Mouse (Mus musculus) lung, postnatal 25 days (tissue): Measurements from ENCODE around the gene Kcnj4.
"Not testable (repeated sequence)": the region's sequence is repeated elsewhere in the genome, so short reads cannot be mapped to it uniquely, and the experiment has no call there.

Source experiments
- DNase-seq: peaks from one replicate; pipeline ENCODE4 v3.0.0; 2022; ENCODE audit warnings: low spot score

The Kcnj4 gene

GRCm38 (mm10) chr15:79511553-79512320, 6.7 kb upstream of the Kcnj4 start:
- DNase-seq = peak; percentile 81

DNA sequence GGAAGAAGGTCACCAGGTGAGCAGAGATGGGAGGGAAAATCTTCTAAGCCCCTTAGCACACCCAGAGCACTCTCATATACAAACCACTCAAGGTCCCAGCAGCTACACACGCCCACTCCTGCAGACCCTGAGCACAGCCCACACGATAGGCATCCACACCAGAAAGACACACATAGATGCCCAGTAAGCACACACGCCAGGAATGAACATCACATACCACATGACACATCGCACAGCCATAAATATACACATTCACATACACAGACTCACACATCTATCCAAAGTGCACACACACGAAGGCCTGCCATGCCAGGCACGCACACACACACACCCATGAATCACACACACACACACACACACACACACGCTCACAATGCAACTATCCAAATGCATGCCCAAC, 5.4 kb upstream of the Kcnj4 start:
- no peak for DNase-seq

DNA sequence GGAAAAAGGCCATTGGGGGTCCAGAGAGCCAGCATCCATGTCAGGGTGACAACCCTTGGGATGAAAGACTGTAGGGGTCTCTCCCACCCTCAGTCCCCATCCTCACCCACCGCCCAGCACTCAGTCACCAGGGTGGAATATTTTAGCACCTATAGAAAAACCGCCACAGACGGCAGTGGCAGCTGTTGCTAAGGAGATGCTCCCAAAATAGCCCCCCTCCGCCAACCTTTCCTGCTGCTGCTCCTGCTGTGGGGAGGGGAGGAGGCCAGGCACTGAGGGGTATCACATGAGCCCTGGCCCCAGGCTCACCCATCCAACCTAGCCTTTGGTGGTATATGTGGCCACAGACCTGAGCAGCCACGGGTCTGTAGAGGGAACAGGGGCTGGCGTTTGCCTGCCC, 5.0 kb upstream of the Kcnj4 start:
- DNase-seq = no peak

DNA sequence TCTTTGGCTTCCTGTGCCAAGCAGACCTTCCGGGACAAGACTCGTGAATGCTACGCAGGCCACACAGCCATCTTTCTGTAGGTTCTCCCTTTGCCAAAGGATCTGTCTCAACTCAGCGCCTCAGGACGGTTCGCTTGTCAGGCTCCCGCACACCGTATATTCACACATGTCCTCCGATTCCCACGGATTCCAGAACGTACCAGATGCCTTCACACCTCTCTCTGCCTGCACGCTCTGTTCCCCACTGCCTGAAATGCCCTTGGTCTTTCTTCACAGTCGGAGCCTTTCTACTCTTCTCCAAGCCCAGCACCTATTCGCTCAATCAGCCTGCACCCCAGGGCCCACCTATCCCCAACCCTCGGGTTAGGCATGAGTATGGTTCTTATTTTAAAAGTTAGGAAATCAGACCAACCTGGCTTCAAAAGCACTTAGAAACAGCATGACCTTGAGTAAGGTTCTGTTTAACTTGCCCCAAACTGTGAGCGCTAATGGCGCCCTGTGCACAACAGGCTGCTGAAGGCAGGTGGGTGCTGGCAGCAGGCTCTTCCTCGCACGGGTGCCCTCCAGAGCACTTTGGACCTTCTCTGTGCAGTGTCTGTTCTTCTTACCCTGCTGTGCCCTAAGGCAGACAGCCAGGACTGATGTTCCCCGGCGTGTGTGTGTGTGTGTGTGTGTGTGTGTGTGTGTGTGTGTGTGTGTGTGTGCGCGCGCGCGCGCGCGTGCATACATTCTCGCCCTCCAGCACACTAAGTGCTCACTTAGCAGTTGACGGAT, 2.2 kb upstream of the Kcnj4 start:
- no peak for DNase-seq

DNA sequence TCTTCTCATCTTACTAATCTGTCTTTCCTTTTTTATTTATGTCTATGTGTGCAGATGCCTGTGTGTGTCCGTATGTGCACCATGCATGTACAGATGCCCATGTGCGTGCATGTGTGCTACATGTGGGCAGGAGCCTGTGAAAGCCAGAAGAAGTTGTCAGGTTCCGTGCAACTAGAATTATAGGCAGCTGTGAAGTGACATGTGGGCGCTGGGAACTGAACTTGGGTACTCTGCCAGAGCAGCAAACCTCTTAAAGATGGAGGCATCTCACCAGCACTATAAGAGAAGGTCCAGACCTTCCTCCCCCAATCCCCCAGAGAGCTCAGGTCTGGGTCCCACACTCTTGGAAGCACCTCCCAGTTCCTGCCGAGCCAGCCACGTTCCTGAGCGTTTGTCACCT, 1.4 kb upstream of the Kcnj4 start:
- DNase-seq = no peak

- DNase-seq = peak; percentile 35
Observed at GRCm38 (mm10) chr15:79505616-79506283, 709 bp upstream of the Kcnj4 start.

GRCm38 (mm10) chr15:79503438-79503837, 1.6 kb downstream of the Kcnj4 start:
- DNase-seq = no peak

DNA sequence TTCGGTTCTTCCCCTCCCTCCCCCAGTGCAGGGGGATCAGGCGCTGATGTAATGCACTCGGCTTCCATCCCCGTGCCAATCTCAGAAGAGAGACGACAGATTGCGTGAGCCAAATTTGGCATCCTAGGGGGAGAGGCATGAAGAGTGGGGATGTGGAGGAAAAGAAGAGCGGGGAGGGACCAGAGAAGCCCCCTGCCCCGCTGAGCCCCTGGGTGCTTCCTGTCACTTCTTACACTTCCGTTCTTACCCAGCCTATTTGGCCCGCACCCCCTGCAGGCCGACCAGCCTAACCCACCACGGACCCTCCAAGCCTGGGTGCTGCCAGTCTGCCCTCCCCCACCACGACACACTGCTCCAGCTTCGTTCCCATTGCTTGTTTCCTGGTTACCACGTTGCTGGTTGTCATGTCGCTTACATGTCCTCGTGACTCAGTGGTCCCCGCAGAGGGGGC, 2.1 kb downstream of the Kcnj4 start:
- no peak for DNase-seq

GRCm38 (mm10) chr15:79500110-79500509, 4.9 kb downstream of the Kcnj4 start:
- DNase-seq = no peak

GRCm38 (mm10) chr15:79493527-79493926, 11.5 kb downstream of the Kcnj4 start:
- no peak for DNase-seq

DNA sequence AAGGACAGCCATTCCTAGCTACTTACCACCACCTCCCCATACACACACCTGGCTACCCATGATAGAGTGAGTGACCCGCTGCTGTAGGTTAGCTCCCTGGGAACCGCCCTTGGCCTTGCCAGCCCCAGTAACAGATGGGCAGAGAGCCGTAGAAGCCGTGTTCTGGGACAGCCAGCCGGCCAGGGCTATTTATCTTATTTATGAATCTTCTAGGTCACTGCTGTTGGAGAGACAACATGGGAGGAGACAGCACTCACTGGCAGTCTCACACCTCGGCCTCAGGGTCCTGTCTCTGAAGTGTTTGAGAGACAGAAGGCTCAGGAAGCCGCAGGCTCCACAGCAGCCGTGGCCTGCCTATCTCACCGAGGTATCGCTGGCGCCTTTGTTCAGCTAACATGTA, 15.6 kb downstream of the Kcnj4 start:
- no peak for DNase-seq

GRCm38 (mm10) chr15:79481181-79481688, 23.8 kb downstream of the Kcnj4 start:
- DNase-seq = no peak

- DNase-seq = no peak
Observed at GRCm38 (mm10) chr15:79477227-79477626, 27.8 kb downstream of the Kcnj4 start.

- no peak for DNase-seq
Observed at GRCm38 (mm10) chr15:79473638-79474355, 31.2 kb downstream of the Kcnj4 start.

- no peak for DNase-seq
Observed at GRCm38 (mm10) chr15:79473042-79473441, 32.0 kb downstream of the Kcnj4 start.

DNA sequence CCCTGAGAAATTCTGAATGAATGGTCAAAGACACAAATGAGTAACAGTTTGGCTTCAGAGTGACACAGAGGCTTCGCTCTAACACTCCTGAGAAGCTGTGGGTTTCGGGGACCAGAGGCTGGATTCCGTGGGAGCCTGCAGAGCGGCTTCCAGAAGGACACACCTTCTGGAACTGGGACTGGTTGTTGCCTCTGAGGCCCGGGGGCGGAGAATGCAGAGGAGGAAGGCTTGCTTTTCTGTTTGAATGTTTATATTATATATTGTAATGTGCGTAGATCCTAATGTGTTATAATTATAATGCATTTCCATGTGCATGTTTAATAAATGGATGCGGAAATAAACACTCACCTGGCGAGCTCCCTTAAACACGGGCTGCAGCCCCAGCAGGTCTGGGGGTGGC, 33.9 kb downstream of the Kcnj4 start:
- DNase-seq = no peak

DNA sequence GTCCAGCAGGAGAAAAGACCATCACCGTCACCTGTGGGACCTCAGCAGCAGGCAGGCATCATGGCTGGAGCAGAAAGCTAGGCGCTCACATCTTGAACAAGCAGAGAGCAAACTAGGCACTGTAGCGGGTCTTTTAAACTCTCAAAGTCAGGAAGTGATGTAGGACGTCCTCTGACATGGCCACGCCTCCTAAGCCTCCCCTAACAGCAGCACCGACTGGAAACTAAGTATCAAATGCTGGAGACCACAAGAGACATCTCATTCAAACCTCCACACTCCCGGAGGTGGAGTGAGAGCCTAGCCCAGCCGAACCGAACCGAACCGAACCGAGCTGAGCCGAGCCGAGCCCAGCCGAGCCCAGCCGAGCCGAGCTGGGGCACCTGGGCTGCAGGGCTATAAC, 34.5 kb downstream of the Kcnj4 start:
- DNase-seq = peak; percentile 4

- no peak for DNase-seq
Observed at GRCm38 (mm10) chr15:79469577-79469976, 35.5 kb downstream of the Kcnj4 start.

- DNase-seq = peak; percentile 87
Observed at GRCm38 (mm10) chr15:79466601-79467286, 38.3 kb downstream of the Kcnj4 start.

- DNase-seq = peak; percentile 37
Observed at GRCm38 (mm10) chr15:79456546-79456945, 48.5 kb downstream of the Kcnj4 start.

DNA sequence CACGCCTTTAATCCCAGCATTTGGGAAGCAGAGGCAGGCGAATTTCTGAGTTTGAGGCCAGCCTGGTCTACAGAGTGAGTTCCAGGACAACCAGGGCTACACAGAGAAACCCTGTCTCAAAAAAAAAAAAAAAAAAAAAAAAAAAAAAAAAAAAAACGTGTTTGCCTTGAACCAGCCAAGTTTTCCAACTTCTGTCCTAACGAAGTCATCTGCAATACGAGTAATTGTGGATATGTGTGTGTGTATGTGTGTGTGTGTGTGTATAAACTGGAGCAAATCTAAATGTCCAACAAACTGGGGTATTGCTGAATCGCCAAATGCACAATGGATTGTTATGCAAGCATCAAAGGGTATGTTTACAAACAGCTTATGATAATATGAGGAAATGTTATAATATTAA, 48.9 kb downstream of the Kcnj4 start:
- not testable (repeated sequence) for DNase-seq
